Mouse (Mus musculus) embryonic facial prominence, embryonic 12.5 days (tissue): Measurements from ENCODE around the gene Lrrc37a. TPM values are rescaled to one million over a fixed set of nuclear protein-coding genes. Genes with fewer than 3 reads are reported as not detected.
"Not testable (repeated sequence)": the region's sequence is repeated elsewhere in the genome, so short reads cannot be mapped to it uniquely, and the experiment has no call there.

Experiments
- ATAC-seq: fragments of 200-750 bp; cut with Nextera tagmentation; 2 replicates; pipeline ENCODE4 v1.8.0; 2017; ENCODE audit not compliant: insufficient number of reproducible peaks, insufficient read depth, low FRiP score, low TSS enrichment
- H3K27ac ChIP-seq: fragments of 300-500 bp; sonication (generic); 2 replicates; pipeline ENCODE4 v1.5.1; 2016; ENCODE audit warnings: mild to moderate bottlenecking
- H3K27me3 ChIP-seq: fragments of 300-500 bp; sonication (generic); 2 replicates; pipeline ENCODE4 v1.6.1; 2016; ENCODE audit warnings: mild to moderate bottlenecking, moderate library complexity
- H3K36me3 ChIP-seq: fragments of 300-500 bp; sonication (generic); 2 replicates; pipeline ENCODE4 v1.6.1; 2016; ENCODE audit warnings: mild to moderate bottlenecking
- H3K4me1 ChIP-seq: fragments of 300-500 bp; sonication (generic); 2 replicates; pipeline ENCODE4 v1.6.1; 2016
- H3K4me2 ChIP-seq: fragments of 300-500 bp; sonication (generic); replicated peaks from 2 replicates; pipeline ENCODE4 v1.6.1; 2016; ENCODE audit warnings: mild to moderate bottlenecking, moderate library complexity
- H3K4me3 ChIP-seq: fragments of 300-500 bp; sonication (generic); 2 replicates; pipeline ENCODE4 v1.5.1; 2016; ENCODE audit warnings: mild to moderate bottlenecking
- H3K9ac ChIP-seq: fragments of 300-500 bp; sonication (generic); 2 replicates; pipeline ENCODE4 v1.6.1; 2016; ENCODE audit warnings: mild to moderate bottlenecking, moderate library complexity
- H3K9me3 ChIP-seq: fragments of 300-500 bp; sonication (generic); 2 replicates; pipeline ENCODE4 v1.6.1; 2016; ENCODE audit warnings: mild to moderate bottlenecking, moderate library complexity
- WGBS: fragments of 180-500 bp; shearing (Covaris S2); methylation state at CpG from one replicate; pipeline ENCODE4 v1.1.7; 2016; 5-methylcytosine and 5-hydroxymethylcytosine counted together
- polyA plus RNA-seq: library from polyadenylated mRNA; unstranded; fragments of >200 nt; fragmentation: Nextera tagmentation; extraction: Ambion mirVana; gene quantifications from 2 replicates; pipeline ENCODE4 v1.2.1, GENCODE M21; 2016

The Lrrc37a gene
- polyA plus RNA-seq, result not detected in 2 replicates

DNA sequence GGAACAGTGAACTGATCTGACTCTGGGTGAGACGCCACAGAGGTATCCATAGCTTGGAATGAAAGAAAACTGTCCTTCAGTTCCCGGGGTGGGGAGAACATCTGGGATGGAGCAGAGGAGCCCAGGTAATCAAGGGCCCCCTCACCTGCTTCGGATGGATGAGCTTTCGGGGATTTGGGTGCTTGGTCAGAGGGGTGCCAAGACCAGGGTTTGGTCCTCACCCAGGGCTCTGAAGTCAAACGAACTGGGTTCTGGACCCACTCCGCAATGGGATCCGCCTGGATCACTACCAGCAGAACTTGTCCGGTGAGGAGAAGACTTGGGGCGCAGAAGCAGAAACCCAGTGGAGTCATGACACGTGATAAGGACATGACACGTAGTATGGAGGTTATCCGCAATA is at the start of gene Lrrc37a:
Lrrc37a (minus strand) TSS at position 101 of the 400 bp plus-strand sequence.
- Histone ChIP-seq H3K27ac (no peak within 1 kb of the TSS), H3K9ac (no peak within 1 kb of the TSS), H3K36me3 (no peaks in the 10 kb centered on the region), H3K27me3 (no peaks in the 10 kb centered on the region), H3K4me2 (no peak within 1 kb of the TSS), H3K4me1 (no peaks in the 10 kb centered on the region), H3K4me3 (no peak within 1 kb of the TSS), H3K9me3 (no peaks in the 10 kb centered on the region)
- ATAC-seq, result no peak
- 90% methylated on average over 12 of the region's 12 CpGs for WGBS

GRCm38 (mm10) chr11:103534973-103535372 is 30.6 kb upstream of the Lrrc37a start:
- not testable (repeated sequence) for H3K9ac ChIP-seq, H3K36me3 ChIP-seq, H3K27ac ChIP-seq, H3K4me3 ChIP-seq, H3K4me2 ChIP-seq, H3K27me3 ChIP-seq, H3K9me3 ChIP-seq, ATAC-seq, H3K4me1 ChIP-seq
- WGBS, result 40% methylated on average over 1 of the region's 1 CpGs

- no peak overlapping the region for H3K4me3 ChIP-seq
- ATAC-seq, result no peak
- no peak overlapping the region for H3K4me2 ChIP-seq
- H3K27me3 ChIP-seq, result no peaks in the 10 kb centered on the region
- no peaks in the 10 kb centered on the region for H3K9me3 ChIP-seq
- H3K36me3 ChIP-seq, result no peaks in the 10 kb centered on the region
- H3K9ac ChIP-seq, result no peak overlapping the region
- no peaks in the 10 kb centered on the region for H3K4me1 ChIP-seq
- WGBS, result 67% methylated on average over 2 of the region's 2 CpGs
- H3K27ac ChIP-seq, result no peak overlapping the region
Observed at GRCm38 (mm10) chr11:103512111-103512510, 7.7 kb upstream of the Lrrc37a start.

- Histone ChIP-seq H3K4me2 (no peak overlapping the region), H3K4me3 (no peak overlapping the region), H3K4me1 (no peaks in the 10 kb centered on the region), H3K27ac (no peak overlapping the region), H3K27me3 (no peaks in the 10 kb centered on the region), H3K9ac (no peak overlapping the region), H3K36me3 (no peaks in the 10 kb centered on the region), H3K9me3 (no peaks in the 10 kb centered on the region)
- ATAC-seq, result no peak
- WGBS, result 65% methylated on average over 7 of the region's 7 CpGs
Observed at GRCm38 (mm10) chr11:103464443-103464842, 40.0 kb downstream of the Lrrc37a start.

DNA sequence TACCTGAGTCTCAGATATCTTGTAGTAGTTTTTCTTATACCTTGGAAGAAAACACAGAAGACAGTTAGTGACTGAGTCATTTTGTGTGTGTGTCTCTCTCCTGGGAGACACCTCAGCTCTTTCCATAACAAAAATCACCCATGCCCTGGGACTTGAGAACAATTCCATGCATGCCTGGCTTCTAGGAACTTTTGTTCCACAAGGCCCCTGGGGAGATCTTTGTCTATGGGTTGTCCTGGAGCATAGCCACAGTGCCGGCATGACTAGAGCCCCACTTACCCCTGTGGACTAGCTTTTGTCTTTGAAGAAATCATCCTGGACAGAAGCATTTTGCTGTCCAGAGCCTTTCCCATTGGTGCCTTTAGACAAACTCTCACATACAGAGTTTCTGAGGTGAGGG is 53.3 kb downstream of the Lrrc37a start:
- not testable (repeated sequence) for H3K36me3 ChIP-seq, H3K27me3 ChIP-seq, H3K9me3 ChIP-seq, H3K27ac ChIP-seq, H3K4me1 ChIP-seq, H3K4me3 ChIP-seq, ATAC-seq, H3K4me2 ChIP-seq, H3K9ac ChIP-seq
- 56% methylated on average over 1 of the region's 1 CpGs for WGBS

- H3K27me3 ChIP-seq, ATAC-seq, H3K4me3 ChIP-seq, H3K36me3 ChIP-seq, H3K9ac ChIP-seq, H3K27ac ChIP-seq, H3K4me1 ChIP-seq, H3K4me2 ChIP-seq, H3K9me3 ChIP-seq: not testable (repeated sequence)
- 86% methylated on average over 14 of the region's 14 CpGs for WGBS
Observed at GRCm38 (mm10) chr11:103449721-103450120, 54.7 kb downstream of the Lrrc37a start.

DNA sequence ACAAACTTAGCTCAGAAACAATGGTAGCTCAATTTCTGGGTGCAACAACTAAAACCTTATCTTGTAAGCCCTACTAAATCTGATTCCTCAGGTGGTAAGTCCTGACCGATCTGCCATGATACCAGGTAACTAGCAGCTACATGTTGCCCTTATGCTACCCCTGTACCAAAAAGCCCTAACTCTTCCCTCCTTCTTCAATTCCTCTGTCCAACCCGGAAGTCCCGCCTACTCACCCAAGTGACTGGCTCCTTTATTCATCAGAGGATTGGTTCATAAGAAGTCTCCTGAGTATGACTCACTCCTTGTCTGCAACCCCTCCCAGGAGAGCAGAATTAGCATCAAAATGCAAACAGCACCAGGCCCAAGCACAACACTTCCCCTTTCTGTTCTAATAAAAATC is 60.7 kb downstream of the Lrrc37a start:
- 89% methylated on average over 3 of the region's 3 CpGs for WGBS
- no peak overlapping the region for H3K4me3 ChIP-seq
- H3K9ac ChIP-seq, result no peak overlapping the region
- H3K4me2 ChIP-seq, result no peak overlapping the region
- no peaks in the 10 kb centered on the region for H3K27me3 ChIP-seq
- ATAC-seq, result no peak
- H3K4me1 ChIP-seq, result no peaks in the 10 kb centered on the region
- no peak overlapping the region for H3K27ac ChIP-seq
- no peaks in the 10 kb centered on the region for H3K36me3 ChIP-seq
- H3K9me3 ChIP-seq, result no peaks in the 10 kb centered on the region

- Histone ChIP-seq H3K27me3 (no peaks in the 10 kb centered on the region), H3K4me2 (no peak overlapping the region), H3K4me1 (no peaks in the 10 kb centered on the region), H3K27ac (no peak overlapping the region), H3K9me3 (no peaks in the 10 kb centered on the region), H3K36me3 (no peaks in the 10 kb centered on the region), H3K4me3 (no peak overlapping the region), H3K9ac (no peak overlapping the region)
- ATAC-seq, result no peak
- whole genome bisulfite sequencing, result 82% methylated on average over 5 of the region's 5 CpGs
Observed at GRCm38 (mm10) chr11:103436282-103436681, 68.1 kb downstream of the Lrrc37a start.

DNA sequence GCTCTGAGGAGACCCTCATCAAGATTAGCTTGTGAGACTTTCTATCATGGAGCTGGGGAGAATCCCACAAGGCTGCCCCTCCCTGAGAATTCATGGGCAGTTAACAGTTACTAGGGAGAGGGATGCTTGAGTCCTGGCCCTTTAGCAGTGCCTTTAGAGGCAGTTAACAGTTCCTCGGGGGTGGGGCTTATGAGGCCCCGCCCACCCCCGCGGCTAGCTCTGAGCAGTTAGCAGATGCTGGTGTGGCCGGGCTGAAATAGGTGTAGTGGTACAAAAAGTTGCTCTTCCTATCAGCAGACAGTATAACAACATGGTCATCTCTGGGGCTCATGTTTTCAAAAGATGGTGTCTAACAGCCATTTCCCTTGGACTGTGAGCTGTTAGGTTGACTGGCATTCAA is 79.4 kb downstream of the Lrrc37a start:
- no peak overlapping the region for H3K9ac ChIP-seq

GRCm38 (mm10) chr11:103419667-103420066 is 84.7 kb downstream of the Lrrc37a start:
- ATAC-seq, result no peak
- no peak overlapping the region for H3K4me3 ChIP-seq
- WGBS, result 86% methylated on average over 13 of the region's 13 CpGs

More for the DNA sequence above, 79.4 kb downstream of the Lrrc37a start:
- Histone ChIP-seq H3K27ac (no peak overlapping the region), H3K27me3 (no peaks in the 10 kb centered on the region), H3K4me1 (no peaks in the 10 kb centered on the region), H3K4me2 (no peak overlapping the region), H3K9me3 (no peaks in the 10 kb centered on the region), H3K4me3 (no peak overlapping the region), H3K36me3 (no peaks in the 10 kb centered on the region)
- 28% methylated on average over 5 of the region's 5 CpGs for WGBS
- ATAC-seq, result no peak

GRCm38 (mm10) chr11:103419226-103419625 is 85.2 kb downstream of the Lrrc37a start:
- Histone ChIP-seq H3K9me3 (no peaks in the 10 kb centered on the region), H3K36me3 (no peaks in the 10 kb centered on the region), H3K27ac (no peak overlapping the region), H3K4me1 (no peaks in the 10 kb centered on the region), H3K4me3 (no peak overlapping the region), H3K4me2 (no peak overlapping the region), H3K27me3 (0 out of 2 replicates have a peak, but pooled peaks cover 1% of the 10 kb centered on the region), H3K9ac (no peak overlapping the region)
- 75% methylated on average over 5 of the region's 5 CpGs for WGBS
- ATAC-seq, result no peak

More at GRCm38 (mm10) chr11:103419667-103420066, 84.7 kb downstream of the Lrrc37a start:
- Histone ChIP-seq H3K4me2 (no peak overlapping the region), H3K27me3 (no peaks in the 10 kb centered on the region), H3K27ac (no peak overlapping the region), H3K9ac (no peak overlapping the region), H3K9me3 (no peaks in the 10 kb centered on the region), H3K4me1 (no peaks in the 10 kb centered on the region), H3K36me3 (no peaks in the 10 kb centered on the region)

- WGBS, result 93% methylated on average over 1 of the region's 1 CpGs
- 0 out of 2 replicates have a peak, but pooled peaks cover 3% of the 10 kb centered on the region for H3K27me3 ChIP-seq
- H3K4me1 ChIP-seq, result peaks cover 12% of the 10 kb centered on the region; the same call in 1 of the 2 replicates
- no peak for ATAC-seq
- no peak overlapping the region for H3K27ac ChIP-seq
- peak overlapping the region; percentile 85; the same call in 1 of the 2 replicates for H3K4me2 ChIP-seq
- H3K9me3 ChIP-seq, result no peaks in the 10 kb centered on the region
- H3K36me3 ChIP-seq, result no peaks in the 10 kb centered on the region
- H3K4me3 ChIP-seq, result no peak overlapping the region
- H3K9ac ChIP-seq, result no peak overlapping the region
Observed at GRCm38 (mm10) chr11:103413516-103413915, 90.9 kb downstream of the Lrrc37a start.
